7 mouse cellular contexts compared by ENCODE assay signal in genomic region chrX:53976273-53977135, GRCm38 (mm10).
DNase-seq lines count a peak whose midpoint lies in the region; ATAC-seq and TF ChIP-seq lines count a peak whose summit lies in the region.

No protein-coding gene starts in this region.

- WGBS in lung, postnatal 0 days: 16% methylated on average over 34 of the region's 42 CpGs
- 20% methylated on average over 38 of the region's 42 CpGs for WGBS in forebrain, embryonic 15.5 days
- WGBS in liver, embryonic 14.5 days (ENCODE audit: insufficient replicate concordance): 14% methylated on average over 38 of the region's 42 CpGs
- WGBS in stomach, postnatal 0 days: 18% methylated on average over 31 of the region's 42 CpGs

- H3K27ac ChIP-seq in lung, postnatal 0 days (ENCODE audit: low read length): no peak overlapping the region
- no peak overlapping the region for H3K27ac ChIP-seq in forebrain, embryonic 15.5 days (replicated peaks)
- H3K27ac ChIP-seq in liver, embryonic 14.5 days: no peak overlapping the region
- H3K27ac ChIP-seq in stomach, postnatal 0 days (replicated peaks): no peak overlapping the region

- TF ChIP-seq EP300 in lung, postnatal 0 days (IDR thresholded peaks at IDR 0.05): no peak
- no peak for TF ChIP-seq EP300 in liver, embryonic 14.5 days (IDR thresholded peaks at IDR 0.05; ENCODE audit: low read depth)
- TF ChIP-seq EP300 in stomach, postnatal 0 days (optimal IDR thresholded peaks at IDR 0.05): no peak

- H3K4me1 ChIP-seq in lung, postnatal 0 days (ENCODE audit: insufficient read depth, low read depth, low read length): no peaks in the 10 kb centered on the region
- H3K4me1 ChIP-seq in forebrain, embryonic 15.5 days: peaks cover 7% of the 10 kb centered on the region; the same call in 1 of the 2 replicates
- H3K4me1 ChIP-seq in liver, embryonic 14.5 days (replicated peaks; ENCODE audit: control insufficient read depth in 2 of 2, insufficient read depth in 2 of 2, low read length in 1 of 2): no peaks in the 10 kb centered on the region
- H3K4me1 ChIP-seq in stomach, postnatal 0 days (replicated peaks; ENCODE audit: control insufficient read depth, insufficient read depth): no peaks in the 10 kb centered on the region

- ATAC-seq in lung, postnatal 0 days: no peak
- peak; percentile 63; the same call in 1 of the 2 replicates for ATAC-seq in forebrain, embryonic 15.5 days (replicated peaks)
- ATAC-seq in liver, embryonic 14.5 days (ENCODE audit: insufficient read depth): no peak
- ATAC-seq in stomach, postnatal 0 days (ENCODE audit: low FRiP score, low TSS enrichment): no peak

- no peaks in the 10 kb centered on the region for H3K27me3 ChIP-seq in lung, postnatal 0 days (replicated peaks; ENCODE audit: insufficient read depth, low read length)
- no peaks in the 10 kb centered on the region; the same call in 1 of the 2 replicates for H3K27me3 ChIP-seq in forebrain, embryonic 15.5 days
- H3K27me3 ChIP-seq in liver, embryonic 14.5 days (ENCODE audit: control insufficient read depth, insufficient read depth, low read length): peaks cover 5% of the 10 kb centered on the region; the same call in 1 of the 2 replicates
- no peaks in the 10 kb centered on the region for H3K27me3 ChIP-seq in stomach, postnatal 0 days (ENCODE audit: control insufficient read depth, insufficient read depth, low read length)

- H3K36me3 ChIP-seq in lung, postnatal 0 days (ENCODE audit: insufficient read depth, low read length): no peaks in the 10 kb centered on the region
- no peaks in the 10 kb centered on the region for H3K36me3 ChIP-seq in forebrain, embryonic 15.5 days
- no peaks in the 10 kb centered on the region for H3K36me3 ChIP-seq in liver, embryonic 14.5 days (replicated peaks; ENCODE audit: control insufficient read depth, insufficient read depth, low read depth)
- no peaks in the 10 kb centered on the region for H3K36me3 ChIP-seq in stomach, postnatal 0 days (ENCODE audit: control insufficient read depth, insufficient read depth, low read length)

- no peak overlapping the region for H3K9ac ChIP-seq in lung, postnatal 0 days (replicated peaks; ENCODE audit: low read depth)
- no peak overlapping the region for H3K9ac ChIP-seq in forebrain, embryonic 15.5 days (replicated peaks)
- no peak overlapping the region for H3K9ac ChIP-seq in liver, embryonic 14.5 days (replicated peaks)
- no peak overlapping the region for H3K9ac ChIP-seq in stomach, postnatal 0 days (ENCODE audit: low read length)

- H3K4me3 ChIP-seq in lung, postnatal 0 days (ENCODE audit: low read depth, low read length): peak overlapping the region; percentile 23; the same call in 1 of the 2 replicates
- H3K4me3 ChIP-seq in forebrain, embryonic 15.5 days: peak overlapping the region; percentile 41
- no peak overlapping the region for H3K4me3 ChIP-seq in liver, embryonic 14.5 days (ENCODE audit: insufficient read depth in 1 of 2, low read depth in 2 of 2, low read length in 2 of 2)
- peak overlapping the region; percentile 29 for H3K4me3 ChIP-seq in stomach, postnatal 0 days (ENCODE audit: low read depth, low read length)

- H3K4me2 ChIP-seq in lung, postnatal 0 days (replicated peaks; ENCODE audit: low read depth, low read length): peak overlapping the region; percentile 56
- H3K4me2 ChIP-seq in forebrain, embryonic 15.5 days (replicated peaks): peak overlapping the region; percentile 67
- peak overlapping the region; percentile 6; the same call in 1 of the 2 replicates for H3K4me2 ChIP-seq in liver, embryonic 14.5 days (ENCODE audit: low read depth)
- peak overlapping the region; percentile 52 for H3K4me2 ChIP-seq in stomach, postnatal 0 days (replicated peaks; ENCODE audit: low read depth)

- no peak for DNase-seq in lung, postnatal 0 days (ENCODE audit: low spot score)
- no peak for DNase-seq in lung, postnatal 25 days (ENCODE audit: low spot score)
- no peak for DNase-seq in liver, embryonic 14.5 days (ENCODE audit: low read depth in 3 of 3, low spot score in 3 of 3)
- DNase-seq in stomach, postnatal 0 days (ENCODE audit: low spot score): no peak
- DNase-seq in gastrocnemius, postnatal 10 days: no peak
- no peak for DNase-seq in urinary bladder, postnatal 4 days (ENCODE audit: low spot score in 2 of 2)

- TF ChIP-seq CTCF in lung, postnatal 0 days (IDR thresholded peaks at IDR 0.05): no peak
- no peak for TF ChIP-seq CTCF in liver, embryonic 14.5 days (IDR thresholded peaks at IDR 0.05; ENCODE audit: low read depth)
- TF ChIP-seq CTCF in stomach, postnatal 0 days (IDR thresholded peaks at IDR 0.05; ENCODE audit: low read depth): no peak

- H3K9me3 ChIP-seq in lung, postnatal 0 days (ENCODE audit: low read length): no peaks in the 10 kb centered on the region
- no peaks in the 10 kb centered on the region for H3K9me3 ChIP-seq in forebrain, embryonic 15.5 days
- H3K9me3 ChIP-seq in liver, embryonic 14.5 days (ENCODE audit: control insufficient read depth, low read length): no peaks in the 10 kb centered on the region
- no peaks in the 10 kb centered on the region for H3K9me3 ChIP-seq in stomach, postnatal 0 days (ENCODE audit: control insufficient read depth, low read length)

Comparison
In these comparisons a context has a peak if more than half of its experiments do, and no peak if none do; other contexts are left out.
1. H3K4me2 ChIP-seq: peak in every context shown above with its lines; median percentile 67 in forebrain, embryonic 15.5 days; 56 in lung, postnatal 0 days; 52 in stomach, postnatal 0 days; 6 in liver, embryonic 14.5 days.
2. H3K4me3 ChIP-seq: peak in lung, postnatal 0 days (single experiment), forebrain, embryonic 15.5 days (single experiment) and stomach, postnatal 0 days (single experiment); none in liver, embryonic 14.5 days (0 of 2).